24 mouse cellular contexts compared by ENCODE assay signal in the genomic region with DNA sequence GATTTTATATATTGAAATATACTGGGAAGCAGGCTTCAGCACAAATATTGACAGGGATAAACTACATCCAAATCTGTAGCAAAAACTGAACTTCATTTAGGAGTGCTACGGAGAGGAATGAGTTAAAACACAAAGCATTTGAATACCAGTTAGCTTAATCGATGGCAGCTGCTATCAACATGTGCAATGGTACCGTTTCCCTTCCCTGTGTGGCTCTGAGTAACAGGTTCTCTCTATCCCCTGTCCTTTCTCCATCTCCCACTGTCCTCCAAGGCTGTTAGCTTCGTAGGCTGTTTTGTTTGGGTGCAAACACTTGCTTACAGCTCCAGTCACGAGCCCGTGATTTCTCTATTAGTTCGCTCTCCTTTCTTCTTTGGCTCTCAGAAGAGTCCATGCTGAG. TPM values are rescaled to one million over a fixed set of nuclear protein-coding genes. Genes with fewer than 3 reads are reported as not detected.
DNase-seq lines count a peak whose midpoint lies in the region; ATAC-seq lines count a peak whose summit lies in the region.
"Had no signal": no experiment of that assay in that cellular context is flagged by ENCODE, and none has a peak within 500 bp of the region (broad histone marks: within the 10 kb centered on the region; RNA-seq: fewer than 3 reads in every experiment).

No protein-coding gene starts in this region.

- no peak overlapping the region for H3K4me2 ChIP-seq in midbrain, embryonic 11.5 days
- no peak overlapping the region for H3K4me2 ChIP-seq in hindbrain, embryonic 15.5 days
- no peak overlapping the region for H3K4me2 ChIP-seq in midbrain, embryonic 15.5 days
- H3K4me2 ChIP-seq: embryonic facial prominence, embryonic 15.5 days; forebrain, embryonic 12.5 days; heart, embryonic 15.5 days; liver, embryonic 12.5 days had no signal

- no peak for ATAC-seq in midbrain, embryonic 11.5 days (ENCODE audit: low FRiP score)
- ATAC-seq in hindbrain, embryonic 15.5 days (ENCODE audit: low FRiP score, low read depth) = no peak
- ATAC-seq in midbrain, embryonic 15.5 days (replicated peaks) = no peak
- ATAC-seq: intestine, postnatal 0 days; liver, embryonic 12.5 days; liver, postnatal 0 days had no signal

- WGBS in midbrain, embryonic 11.5 days = 36% methylated on average over 7 of the region's 7 CpGs
- WGBS in midbrain, embryonic 10.5 days = 41% methylated on average over 7 of the region's 7 CpGs
- 34% methylated on average over 7 of the region's 7 CpGs for WGBS in hindbrain, embryonic 15.5 days
- 27% methylated on average over 7 of the region's 7 CpGs for WGBS in midbrain, embryonic 15.5 days

- DNase-seq in midbrain, embryonic 11.5 days (ENCODE audit: low spot score, missing footprints) = peak; percentile 82
- no peak for DNase-seq in midbrain, embryonic 10.5 days (ENCODE audit: low spot score)
- no peak for DNase-seq in right cerebral cortex, postnatal 36 days (ENCODE audit: low spot score in 2 of 2)
- no peak for DNase-seq in natural killer cell, adult 2 months (ENCODE audit: low spot score in 2 of 2)
- DNase-seq: adrenal gland, postnatal 25 days; B cell, adult 2 months; cerebellum, adult 11-12 months; cerebellum, adult 9-11 months; gastrocnemius, postnatal 10 days; kidney, adult 9 months; kidney, postnatal 10 days; layer of hippocampus, adult 9-11 months; liver, postnatal 0 days; lung, postnatal 4 days had no signal

- H3K36me3 ChIP-seq in midbrain, embryonic 11.5 days (ENCODE audit: control insufficient read depth, insufficient read depth, low read length) = no peaks in the 10 kb centered on the region
- H3K36me3 ChIP-seq in midbrain, embryonic 10.5 days = no peaks in the 10 kb centered on the region
- H3K36me3 ChIP-seq in hindbrain, embryonic 15.5 days = no peaks in the 10 kb centered on the region
- H3K36me3 ChIP-seq in midbrain, embryonic 15.5 days (replicated peaks) = no peaks in the 10 kb centered on the region
- H3K36me3 ChIP-seq: embryonic facial prominence, embryonic 15.5 days; forebrain, embryonic 12.5 days; heart, embryonic 15.5 days; liver, embryonic 12.5 days had no signal

- no peak overlapping the region for H3K27ac ChIP-seq in midbrain, embryonic 11.5 days (ENCODE audit: low read depth, low read length)
- H3K27ac ChIP-seq in midbrain, embryonic 10.5 days (replicated peaks) = no peak overlapping the region
- H3K27ac ChIP-seq in hindbrain, embryonic 15.5 days (replicated peaks) = peak overlapping the region; percentile 80
- H3K27ac ChIP-seq in midbrain, embryonic 15.5 days = peak overlapping the region; percentile 37; the same call in 1 of the 2 replicates
- H3K27ac ChIP-seq: embryonic facial prominence, embryonic 15.5 days; forebrain, embryonic 12.5 days; heart, embryonic 15.5 days; liver, embryonic 12.5 days had no signal

- H3K9me3 ChIP-seq in midbrain, embryonic 11.5 days (ENCODE audit: control insufficient read depth, low read length) = no peaks in the 10 kb centered on the region
- H3K9me3 ChIP-seq in midbrain, embryonic 10.5 days (replicated peaks) = no peaks in the 10 kb centered on the region
- no peaks in the 10 kb centered on the region for H3K9me3 ChIP-seq in hindbrain, embryonic 15.5 days
- H3K9me3 ChIP-seq in midbrain, embryonic 15.5 days = no peaks in the 10 kb centered on the region
- H3K9me3 ChIP-seq: embryonic facial prominence, embryonic 15.5 days; forebrain, embryonic 12.5 days; heart, embryonic 15.5 days; liver, embryonic 12.5 days; megakaryocyte, embryonic 14.5 days had no signal

- peaks cover 12% of the 10 kb centered on the region for H3K4me1 ChIP-seq in midbrain, embryonic 11.5 days (ENCODE audit: control insufficient read depth, insufficient read depth, low read length)
- peaks cover 15% of the 10 kb centered on the region for H3K4me1 ChIP-seq in midbrain, embryonic 10.5 days
- peaks cover 55% of the 10 kb centered on the region for H3K4me1 ChIP-seq in hindbrain, embryonic 15.5 days (replicated peaks)
- H3K4me1 ChIP-seq in midbrain, embryonic 15.5 days = peaks cover 40% of the 10 kb centered on the region
- H3K4me1 ChIP-seq: heart, embryonic 15.5 days; liver, embryonic 12.5 days; megakaryocyte, embryonic 14.5 days had no signal

- H3K27me3 ChIP-seq in midbrain, embryonic 11.5 days (ENCODE audit: control insufficient read depth, insufficient read depth, low read length) = no peaks in the 10 kb centered on the region
- H3K27me3 ChIP-seq in midbrain, embryonic 10.5 days (ENCODE audit: low read depth, poor library complexity, severe bottlenecking) = peaks cover 6% of the 10 kb centered on the region; the same call in 1 of the 2 replicates
- H3K27me3 ChIP-seq in hindbrain, embryonic 15.5 days = no peaks in the 10 kb centered on the region
- no peaks in the 10 kb centered on the region for H3K27me3 ChIP-seq in midbrain, embryonic 15.5 days (replicated peaks)

- H3K9ac ChIP-seq in midbrain, embryonic 11.5 days (ENCODE audit: low read length) = no peak overlapping the region
- peak overlapping the region; percentile 11; the same call in 1 of the 2 replicates for H3K9ac ChIP-seq in hindbrain, embryonic 15.5 days
- H3K9ac ChIP-seq in midbrain, embryonic 15.5 days = no peak overlapping the region
- H3K9ac ChIP-seq: embryonic facial prominence, embryonic 15.5 days; forebrain, embryonic 12.5 days; heart, embryonic 15.5 days; liver, embryonic 12.5 days; liver, postnatal 0 days had no signal

- no peak overlapping the region for H3K4me3 ChIP-seq in midbrain, embryonic 11.5 days (ENCODE audit: low read depth, low read length)
- no peak overlapping the region for H3K4me3 ChIP-seq in midbrain, embryonic 10.5 days
- H3K4me3 ChIP-seq in hindbrain, embryonic 15.5 days = no peak overlapping the region
- no peak overlapping the region for H3K4me3 ChIP-seq in midbrain, embryonic 15.5 days
- H3K4me3 ChIP-seq: embryonic facial prominence, embryonic 15.5 days; forebrain, embryonic 12.5 days; heart, embryonic 15.5 days; liver, embryonic 12.5 days; megakaryocyte, embryonic 14.5 days had no signal

RNA-seq across cellular contexts. Expression of a gene that starts 19.7 kb away (rescaled TPM):
- 0.72 and 0.88 TPM in 2 replicates for polyA plus RNA-seq in midbrain, embryonic 11.5 days (2014; fragmentation: Nextera tagmentation; extraction: Ambion mirVana)
- 0.23 and 0.67 TPM in 2 replicates for polyA plus RNA-seq in midbrain, embryonic 10.5 days (2016; fragmentation: Nextera tagmentation; extraction: Ambion mirVana)
- 13.5 and 15.4 TPM in 2 replicates for polyA plus RNA-seq in hindbrain, embryonic 15.5 days (2015; fragmentation: Nextera tagmentation; extraction: Ambion mirVana)
- 12.4 and 13.7 TPM in 2 replicates for polyA plus RNA-seq in midbrain, embryonic 15.5 days (2015; fragmentation: Nextera tagmentation; extraction: Ambion mirVana)
- polyA plus RNA-seq: heart, embryonic 15.5 days; liver, embryonic 12.5 days; liver, postnatal 0 days; lung, embryonic 16.5 days; thymus, postnatal 0 days had no signal

Comparison
In these comparisons a context has a peak if more than half of its experiments do, and no peak if none do; other contexts are left out.
1. H3K27ac ChIP-seq: peak in hindbrain, embryonic 15.5 days (single experiment) and midbrain, embryonic 15.5 days (single experiment); none in midbrain, embryonic 11.5 days (single experiment) and midbrain, embryonic 10.5 days (single experiment).